Mouse (Mus musculus) MEL (cell line): Measurements from ENCODE around the gene Vangl1. TPM values are rescaled to one million over a fixed set of nuclear protein-coding genes. Genes with fewer than 3 reads are reported as not detected.

Experiments
- DNase-seq: peaks from one replicate; pipeline ENCODE4 v3.0.0; 2011; ENCODE audit warnings: low read depth, low spot score
- H3K27ac ChIP-seq: 2 replicates; pipeline ENCODE4 v1.5.1; 2012; ENCODE audit warnings: low read depth, mild to moderate bottlenecking, control low read depth, low read length, moderate library complexity; ENCODE audit not compliant: control insufficient read depth
- H3K27me3 ChIP-seq, 2 experiments: fragments of 150-350 bp in 1 of 2; sonication (generic) in 1 of 2; 2 replicates each; pipeline ENCODE4 v1.6.1; 2012; ENCODE audit warnings: low read length in 2 of 2, mild to moderate bottlenecking in 2 of 2, improper control_type of control experiment in 1 of 2, moderate library complexity in 1 of 2; ENCODE audit not compliant: insufficient read depth in 2 of 2, control insufficient read depth in 1 of 2
- H3K36me3 ChIP-seq, 2 experiments: 2 replicates each; pipeline ENCODE4 v1.6.1; 2012 to 2014; ENCODE audit warnings: low read length in 2 of 2, improper control_type of control experiment in 1 of 2, inconsistent platforms in 1 of 2, mild to moderate bottlenecking in 1 of 2; ENCODE audit not compliant: insufficient read depth in 2 of 2, control insufficient read depth in 1 of 2
- H3K4me1 ChIP-seq, 2 experiments: fragments of 150-350 bp in 1 of 2; sonication (generic) in 1 of 2; 2 replicates each; pipeline ENCODE4 v1.6.1; 2012; ENCODE audit warnings: low read length in 2 of 2, improper control_type of control experiment in 1 of 2, mild to moderate bottlenecking in 1 of 2; ENCODE audit not compliant: insufficient read depth in 2 of 2, control insufficient read depth in 1 of 2
- H3K4me3 ChIP-seq, 2 experiments: fragments of 150-350 bp in 1 of 2; sonication (generic) in 1 of 2; 2 replicates each; pipeline ENCODE4 v1.5.1; 2012; ENCODE audit warnings: low read depth in 2 of 2, low read length in 2 of 2, mild to moderate bottlenecking in 2 of 2, moderate library complexity in 2 of 2, control low read depth in 1 of 2, improper control_type of control experiment in 1 of 2; ENCODE audit not compliant: control insufficient read depth in 1 of 2, insufficient read depth in 1 of 2
- H3K79me2 ChIP-seq: 2 replicates; pipeline ENCODE4 v1.6.1; 2012; ENCODE audit warnings: mild to moderate bottlenecking, low read length, moderate library complexity; ENCODE audit not compliant: control insufficient read depth, poor library complexity, insufficient read depth
- H3K9ac ChIP-seq: 2 replicates; pipeline ENCODE4 v1.6.1; 2012; ENCODE audit warnings: low read depth, mild to moderate bottlenecking, control low read depth, low read length, moderate library complexity; ENCODE audit not compliant: control insufficient read depth, poor library complexity, severe bottlenecking
- H3K9me3 ChIP-seq: fragments of 150-350 bp; sonication (generic); replicated peaks from 2 replicates; pipeline ENCODE4 v1.6.1; 2012; ENCODE audit warnings: mild to moderate bottlenecking, low read length, improper control_type of control experiment, moderate library complexity; ENCODE audit not compliant: insufficient read depth
- BHLHE40 ChIP-seq: IDR thresholded peaks from 2 replicates; pipeline ENCODE4 v1.6.1; 2012; ENCODE audit warnings: low read depth, mild to moderate bottlenecking, inconsistent platforms, low read length, improper control_type of control experiment, borderline replicate concordance
- CTCF ChIP-seq, 3 experiments: IDR thresholded peaks in 2 of 3; conservative IDR thresholded peaks in 1 of 3; 2 replicates each; pipeline ENCODE4 v1.5.1; 2011 to 2012; ENCODE audit warnings: low read length in 3 of 3, low read depth in 2 of 3, mild to moderate bottlenecking in 2 of 3, improper control_type of control experiment in 1 of 3, inconsistent platforms in 1 of 3, mixed read lengths in 1 of 3, moderate library complexity in 1 of 3; ENCODE audit not compliant: control insufficient read depth in 1 of 3, insufficient read depth in 1 of 3, poor library complexity in 1 of 3, severe bottlenecking in 1 of 3
- ELF1 ChIP-seq: IDR thresholded peaks from 2 replicates; pipeline ENCODE4 v1.6.1; 2014; ENCODE audit warnings: low read depth, mild to moderate bottlenecking, inconsistent platforms, low read length, improper control_type of control experiment, moderate library complexity
- EP300 ChIP-seq, 2 experiments: IDR thresholded peaks; 2 replicates each; pipeline ENCODE4 v1.6.1; 2011; ENCODE audit warnings: improper control_type of control experiment in 2 of 2, low read length in 2 of 2, low read depth in 1 of 2, mild to moderate bottlenecking in 1 of 2
- ETS1 ChIP-seq: IDR thresholded peaks from 2 replicates; pipeline ENCODE4 v1.6.1; 2012; ENCODE audit warnings: low read depth, mild to moderate bottlenecking, inconsistent platforms, low read length, improper control_type of control experiment, moderate library complexity
- MAX ChIP-seq: IDR thresholded peaks from 2 replicates; pipeline ENCODE4 v1.6.1; 2011; ENCODE audit warnings: low read length, improper control_type of control experiment
- MEF2A ChIP-seq: IDR thresholded peaks from 2 replicates; pipeline ENCODE4 v1.6.1; 2014; ENCODE audit warnings: low read depth, mild to moderate bottlenecking, inconsistent platforms, low read length, improper control_type of control experiment; ENCODE audit not compliant: poor library complexity, insufficient replicate concordance, severe bottlenecking; ENCODE audit errors: extremely low read depth
- MXI1 ChIP-seq: IDR thresholded peaks from 2 replicates; pipeline ENCODE4 v1.6.1; 2011; ENCODE audit warnings: mild to moderate bottlenecking, low read depth, low read length, improper control_type of control experiment
- MYC ChIP-seq: IDR thresholded peaks from 2 replicates; pipeline ENCODE4 v1.6.1; 2011; ENCODE audit warnings: low read depth, mild to moderate bottlenecking, low read length, improper control_type of control experiment, moderate library complexity
- NRF1 ChIP-seq: IDR thresholded peaks from 2 replicates; pipeline ENCODE4 v1.6.1; 2014; ENCODE audit warnings: low read depth, mild to moderate bottlenecking, inconsistent platforms, low read length, improper control_type of control experiment, moderate library complexity; ENCODE audit not compliant: poor library complexity, insufficient read depth, severe bottlenecking
- RAD21 ChIP-seq: IDR thresholded peaks from 2 replicates; pipeline ENCODE4 v1.6.1; 2011; ENCODE audit warnings: mild to moderate bottlenecking, low read depth, low read length, improper control_type of control experiment
- RCOR1 ChIP-seq: IDR thresholded peaks from 2 replicates; pipeline ENCODE4 v1.6.1; 2012; ENCODE audit warnings: low read depth, mild to moderate bottlenecking, inconsistent platforms, low read length, improper control_type of control experiment
- SIN3A ChIP-seq: IDR thresholded peaks from 2 replicates; pipeline ENCODE4 v1.6.1; 2012; ENCODE audit warnings: low read length, improper control_type of control experiment, inconsistent platforms
- TBP ChIP-seq: IDR thresholded peaks from 2 replicates; pipeline ENCODE4 v1.8.0; 2011; ENCODE audit warnings: low read depth, low read length, improper control_type of control experiment
- UBTF ChIP-seq: IDR thresholded peaks from 2 replicates; pipeline ENCODE4 v1.6.1; 2012; ENCODE audit warnings: low read depth, mild to moderate bottlenecking, inconsistent platforms, low read length, improper control_type of control experiment, moderate library complexity, borderline replicate concordance; ENCODE audit not compliant: insufficient read depth
- ZNF384 ChIP-seq: IDR thresholded peaks from 2 replicates; pipeline ENCODE4 v1.6.1; 2012; ENCODE audit warnings: low read depth, mild to moderate bottlenecking, inconsistent platforms, low read length, improper control_type of control experiment
- polyA plus RNA-seq, 2 experiments: library from polyadenylated mRNA; stranded (reverse) in 1 of 2; unstranded in 1 of 2; fragments of >175 nt in 1 of 2; fragments of >200 nt in 1 of 2; gene quantifications; 2 replicates each; pipeline versions ENCODE4 v1.2.1 to v1.2.4; 2012; ENCODE audit warnings: low replicate concordance in 2 of 2, low read depth in 1 of 2; ENCODE audit not compliant: insufficient read length in 2 of 2, insufficient read depth in 1 of 2, missing spikeins in 1 of 2
- total RNA-seq: library from RNA; depleted of rRNA; stranded (reverse); fragments of 300-350 nt; gene quantifications from 2 replicates; pipeline ENCODE4 v1.2.3, GENCODE M21; 2012

Vangl1 gene
- total and polyA plus RNA-seq, 3 experiments, result 6.5 to 15.1 TPM; not detected in 1

GRCm38 (mm10) chr3:102193488-102194290 lies 10.8 kb downstream of the Vangl1 start:
- 0 out of 4 replicates have a peak, but pooled peaks cover 0 to 2% of the 10 kb centered on the region in 2 experiments for H3K4me1 ChIP-seq
- no peak overlapping the region for H3K27ac ChIP-seq
- no peak overlapping the region for H3K9ac ChIP-seq
- H3K27me3 ChIP-seq, result no peaks in the 10 kb centered on the region
- H3K36me3 ChIP-seq, result no peaks in the 10 kb centered on the region
- TF ChIP-seq MXI1, result no peak
- no peak for TF ChIP-seq EP300 (IDR thresholded peaks at IDR 0.05; ENCODE audit: low read depth in 1 of 2, low read length in 2 of 2)
- TF ChIP-seq TBP, result no peak
- no peak for TF ChIP-seq RCOR1
- no peak for TF ChIP-seq MEF2A
- TF ChIP-seq CTCF (IDR thresholded peaks at IDR 0.05 in 2 of 3, conservative IDR thresholded peaks at IDR 0.05 in 1 of 3; ENCODE audit: control insufficient read depth in 1 of 3, insufficient read depth in 1 of 3, low read depth in 2 of 3, low read length in 3 of 3, poor library complexity in 1 of 3, severe bottlenecking in 1 of 3), result no peak
- TF ChIP-seq RAD21, result no peak
- no peak for TF ChIP-seq UBTF
- TF ChIP-seq MYC, result no peak
- TF ChIP-seq NRF1, result no peak
- TF ChIP-seq SIN3A, result no peak
- H3K9me3 ChIP-seq, result no peaks in the 10 kb centered on the region
- no peak overlapping the region for H3K4me3 ChIP-seq
- H3K79me2 ChIP-seq, result no peaks in the 10 kb centered on the region
- no peak for DNase-seq

GRCm38 (mm10) chr3:102192621-102193020 lies 11.9 kb downstream of the Vangl1 start:
- Histone ChIP-seq H3K9ac (no peak overlapping the region), H3K4me3 (no peak overlapping the region), H3K27ac (no peak overlapping the region), H3K79me2 (no peaks in the 10 kb centered on the region), H3K27me3 (no peaks in the 10 kb centered on the region)
- no peak for DNase-seq
- TF ChIP-seq ETS1, result no peak
- no peak for TF ChIP-seq BHLHE40
- no peak for TF ChIP-seq ELF1
- no peak for TF ChIP-seq ZNF384
- no peak for TF ChIP-seq MAX
- no peak for TF ChIP-seq UBTF
- no peak for TF ChIP-seq SIN3A
- TF ChIP-seq, all 39 proteins: peak for 0
- Histone ChIP-seq H3K36me3 (no peaks in the 10 kb centered on the region), H3K4me1 (0 out of 4 replicates have a peak, but pooled peaks cover 0 to 2% of the 10 kb centered on the region in 2 experiments), H3K9me3 (no peaks in the 10 kb centered on the region)
